Mouse (Mus musculus): ENCODE measurements around the gene Rab7b. TPM values are rescaled to one million over a fixed set of nuclear protein-coding genes. Genes with fewer than 3 reads are reported as not detected.

The Rab7b gene
- polyA plus RNA-seq, 1 experiment = 6.9 TPM

DNA sequence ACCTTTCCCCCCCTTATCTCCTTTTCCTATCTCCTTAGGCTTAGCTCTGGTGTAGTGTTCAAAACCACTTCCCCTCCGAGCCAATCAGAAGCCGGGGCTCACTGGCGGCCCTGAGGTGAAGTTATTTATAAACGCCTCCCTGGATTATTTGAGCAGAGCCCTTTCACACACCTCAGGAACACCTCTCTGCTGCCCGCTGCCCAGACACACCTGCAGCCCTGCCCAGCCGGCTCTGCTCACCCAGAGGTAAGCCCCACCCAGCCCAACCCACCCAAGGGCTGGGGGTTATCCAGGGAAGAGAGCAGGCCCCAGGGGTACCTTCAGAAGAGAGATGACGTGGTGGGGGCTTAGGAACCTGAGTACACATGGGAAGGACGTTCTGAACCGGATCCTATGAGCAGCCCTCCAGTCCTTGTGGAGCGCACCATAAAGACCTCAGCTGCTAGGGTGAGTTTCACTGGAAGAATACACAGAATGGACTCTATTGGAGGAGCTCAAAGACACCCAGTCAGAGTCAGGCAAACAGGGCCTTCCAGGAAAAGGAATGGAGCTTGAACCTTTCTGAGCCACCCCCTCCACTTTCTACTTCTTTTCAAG lies 55.5 kb downstream of the Rab7b start, which contains the start of gene Slc26a9:
Slc26a9 (plus strand) TSS at position 155 of the 597 bp plus-strand sequence.
- H3K4me1 ChIP-seq (ENCODE audit: control insufficient read depth, insufficient read depth, insufficient read length) = no peaks in the 10 kb centered on the region
- H3K27ac ChIP-seq (ENCODE audit: insufficient read depth, low read length) = no peak within 1 kb of the TSS
- WGBS = 43% methylated on average over 10 of the region's 10 CpGs
- no peak for DNase-seq (ENCODE audit: low read depth in 1 of 2, low spot score in 2 of 2)
- H3K27me3 ChIP-seq (ENCODE audit: control insufficient read depth, insufficient read depth, low read length) = no peaks in the 10 kb centered on the region
- TF ChIP-seq CTCF (IDR thresholded peaks at IDR 0.05; ENCODE audit: extremely low read depth, insufficient read depth, insufficient read length, insufficient replicate concordance) (no peak), POLR2A (IDR thresholded peaks at IDR 0.05; ENCODE audit: low read depth, low read length) (no peak)
- no peak within 1 kb of the TSS for H3K4me3 ChIP-seq (ENCODE audit: extremely low read depth, insufficient read depth, insufficient read length)
- no peaks in the 10 kb centered on the region for H3K36me3 ChIP-seq (ENCODE audit: control insufficient read depth, insufficient read depth, low read length)

DNA sequence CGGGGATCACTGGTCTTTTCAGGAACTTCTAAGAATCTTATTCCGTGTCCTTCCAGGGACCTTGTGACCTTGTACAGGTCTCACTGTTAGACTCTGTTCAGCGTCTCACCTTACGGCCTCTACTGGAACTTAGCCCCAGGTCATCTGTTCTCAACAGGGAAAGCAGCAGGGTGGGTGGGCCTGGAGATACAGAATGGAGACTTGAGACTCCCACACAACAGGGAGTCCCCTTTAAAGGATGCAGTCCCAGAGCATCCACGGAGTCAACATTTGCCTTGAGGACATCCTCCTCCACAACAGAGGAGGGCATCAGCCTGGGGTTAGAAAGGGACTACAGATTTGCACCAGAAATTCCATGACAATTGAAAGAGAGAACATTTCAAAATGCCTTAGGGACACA lies 56.9 kb downstream of the Rab7b start:
- no peak for DNase-seq (ENCODE audit: low read depth in 1 of 2, low spot score in 2 of 2)
- TF ChIP-seq CTCF (IDR thresholded peaks at IDR 0.05; ENCODE audit: extremely low read depth, insufficient read depth, insufficient read length, insufficient replicate concordance) (no peak), POLR2A (IDR thresholded peaks at IDR 0.05; ENCODE audit: low read depth, low read length) (no peak)
- Histone ChIP-seq H3K36me3 (ENCODE audit: control insufficient read depth, insufficient read depth, low read length) (no peaks in the 10 kb centered on the region), H3K27me3 (ENCODE audit: control insufficient read depth, insufficient read depth, low read length) (no peaks in the 10 kb centered on the region), H3K4me3 (ENCODE audit: extremely low read depth, insufficient read depth, insufficient read length) (no peak overlapping the region), H3K27ac (ENCODE audit: insufficient read depth, low read length) (no peak overlapping the region), H3K4me1 (ENCODE audit: control insufficient read depth, insufficient read depth, insufficient read length) (no peaks in the 10 kb centered on the region)
- WGBS = 85% methylated on average over 5 of the region's 5 CpGs

DNA sequence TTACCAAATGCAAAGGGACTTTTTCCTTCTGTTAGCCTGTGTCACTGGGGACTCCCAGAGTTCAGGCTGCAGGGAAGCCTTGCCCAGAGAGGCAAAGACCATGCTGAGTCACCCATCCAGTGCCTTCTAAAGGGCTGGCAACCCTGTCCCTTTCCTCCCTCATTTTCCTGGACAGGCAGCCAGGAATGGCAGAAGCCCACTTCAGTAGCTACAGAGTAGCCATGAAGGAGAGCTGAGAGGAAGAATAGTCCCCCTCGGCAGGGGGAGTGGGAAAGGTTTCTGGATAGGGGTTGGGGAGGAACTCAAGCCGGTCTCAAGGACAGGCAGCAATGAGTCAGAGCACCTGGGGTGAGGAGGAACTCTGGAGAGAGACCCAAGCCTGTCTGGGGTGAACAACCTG lies 59.3 kb downstream of the Rab7b start:
- Histone ChIP-seq H3K27ac (ENCODE audit: insufficient read depth, low read length) (no peak overlapping the region), H3K4me3 (ENCODE audit: extremely low read depth, insufficient read depth, insufficient read length) (no peak overlapping the region), H3K36me3 (ENCODE audit: control insufficient read depth, insufficient read depth, low read length) (no peaks in the 10 kb centered on the region), H3K27me3 (ENCODE audit: control insufficient read depth, insufficient read depth, low read length) (no peaks in the 10 kb centered on the region), H3K4me1 (ENCODE audit: control insufficient read depth, insufficient read depth, insufficient read length) (no peaks in the 10 kb centered on the region)
- no peak for DNase-seq (ENCODE audit: low read depth in 1 of 2, low spot score in 2 of 2)
- 78% methylated on average over 2 of the region's 2 CpGs for WGBS
- TF ChIP-seq POLR2A (IDR thresholded peaks at IDR 0.05; ENCODE audit: low read depth, low read length) (no peak), CTCF (IDR thresholded peaks at IDR 0.05; ENCODE audit: extremely low read depth, insufficient read depth, insufficient read length, insufficient replicate concordance) (no peak)

DNA sequence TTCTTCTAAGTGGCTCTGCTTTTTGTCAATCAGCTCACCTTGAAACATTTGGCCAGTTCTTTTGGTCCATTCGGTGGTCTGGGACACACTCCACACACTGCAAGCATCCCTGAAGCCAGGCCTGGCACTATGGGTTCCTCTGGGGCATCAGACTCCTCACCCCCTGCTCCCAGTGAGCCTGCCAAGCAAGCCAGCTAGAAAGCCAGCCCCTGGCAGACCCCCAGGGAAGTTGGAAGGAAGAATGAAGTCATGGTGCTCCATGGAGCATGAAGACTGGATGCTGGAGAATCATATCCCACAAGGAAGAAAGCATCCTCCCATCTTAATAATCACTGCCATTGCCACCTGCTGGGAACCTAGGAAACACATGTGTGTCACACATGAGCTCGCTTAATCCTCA lies 60.1 kb downstream of the Rab7b start:
- no peak for DNase-seq (ENCODE audit: low read depth in 1 of 2, low spot score in 2 of 2)
- no peak overlapping the region for H3K27ac ChIP-seq (ENCODE audit: insufficient read depth, low read length)
- WGBS = 93% methylated on average over 2 of the region's 2 CpGs
- no peaks in the 10 kb centered on the region for H3K27me3 ChIP-seq (ENCODE audit: control insufficient read depth, insufficient read depth, low read length)
- no peaks in the 10 kb centered on the region for H3K4me1 ChIP-seq (ENCODE audit: control insufficient read depth, insufficient read depth, insufficient read length)
- TF ChIP-seq POLR2A (IDR thresholded peaks at IDR 0.05; ENCODE audit: low read depth, low read length) (no peak), CTCF (IDR thresholded peaks at IDR 0.05; ENCODE audit: extremely low read depth, insufficient read depth, insufficient read length, insufficient replicate concordance) (no peak)
- H3K36me3 ChIP-seq (ENCODE audit: control insufficient read depth, insufficient read depth, low read length) = no peaks in the 10 kb centered on the region
- no peak overlapping the region for H3K4me3 ChIP-seq (ENCODE audit: extremely low read depth, insufficient read depth, insufficient read length)

DNA sequence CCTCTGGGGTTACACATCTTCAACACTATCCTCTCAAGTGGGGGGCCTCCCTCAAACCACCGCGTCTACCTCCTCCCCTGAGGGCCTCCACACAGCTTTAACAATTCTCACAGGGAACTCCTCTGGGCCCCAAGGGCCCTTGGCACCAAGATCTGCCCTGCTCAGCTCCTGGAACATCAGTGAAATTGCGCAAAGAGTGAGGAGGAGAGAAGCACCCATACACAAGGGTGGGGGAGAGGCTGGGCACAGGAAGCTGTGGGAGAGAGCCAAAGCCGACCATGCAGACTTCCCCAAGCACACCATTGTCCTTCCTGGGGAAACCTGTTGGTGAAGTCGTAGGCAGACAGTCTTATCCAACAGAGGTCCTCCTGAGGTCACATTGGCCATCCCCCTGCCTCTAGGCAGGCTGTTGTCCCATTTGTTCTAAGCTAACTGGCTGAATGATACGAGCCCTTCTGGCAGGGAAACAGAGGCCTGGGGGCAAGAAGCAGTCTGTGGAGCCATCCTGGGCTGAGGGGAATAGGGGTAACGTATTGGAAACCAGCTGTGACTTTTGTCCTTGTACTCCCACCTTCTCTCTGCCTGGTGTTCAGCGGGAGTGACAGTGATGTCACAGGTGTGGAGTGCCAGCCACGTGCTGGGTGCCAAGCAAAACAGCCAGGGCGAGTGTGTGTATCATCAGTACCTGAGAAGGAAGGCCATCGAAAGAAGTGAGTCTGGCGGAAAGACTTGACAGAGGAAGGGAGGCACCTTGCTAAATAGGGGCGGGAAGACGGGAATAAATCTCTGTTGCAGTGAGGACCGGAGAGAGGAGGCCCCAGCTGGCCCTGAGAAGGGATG lies 61.4 kb downstream of the Rab7b start:
- H3K36me3 ChIP-seq (ENCODE audit: control insufficient read depth, insufficient read depth, low read length) = no peaks in the 10 kb centered on the region
- no peak overlapping the region for H3K4me3 ChIP-seq (ENCODE audit: extremely low read depth, insufficient read depth, insufficient read length)
- 65% methylated on average over 15 of the region's 15 CpGs for WGBS
- H3K4me1 ChIP-seq (ENCODE audit: control insufficient read depth, insufficient read depth, insufficient read length) = no peaks in the 10 kb centered on the region; the same call in 1 of the 2 replicates
- DNase-seq (ENCODE audit: low read depth in 1 of 2, low spot score in 2 of 2) = no peak
- no peaks in the 10 kb centered on the region for H3K27me3 ChIP-seq (ENCODE audit: control insufficient read depth, insufficient read depth, low read length)
- H3K27ac ChIP-seq (ENCODE audit: insufficient read depth, low read length) = no peak overlapping the region
- TF ChIP-seq CTCF (IDR thresholded peaks at IDR 0.05; ENCODE audit: extremely low read depth, insufficient read depth, insufficient read length, insufficient replicate concordance) = no peak
- TF ChIP-seq POLR2A (IDR thresholded peaks at IDR 0.05; ENCODE audit: low read depth, low read length) = no peak

DNA sequence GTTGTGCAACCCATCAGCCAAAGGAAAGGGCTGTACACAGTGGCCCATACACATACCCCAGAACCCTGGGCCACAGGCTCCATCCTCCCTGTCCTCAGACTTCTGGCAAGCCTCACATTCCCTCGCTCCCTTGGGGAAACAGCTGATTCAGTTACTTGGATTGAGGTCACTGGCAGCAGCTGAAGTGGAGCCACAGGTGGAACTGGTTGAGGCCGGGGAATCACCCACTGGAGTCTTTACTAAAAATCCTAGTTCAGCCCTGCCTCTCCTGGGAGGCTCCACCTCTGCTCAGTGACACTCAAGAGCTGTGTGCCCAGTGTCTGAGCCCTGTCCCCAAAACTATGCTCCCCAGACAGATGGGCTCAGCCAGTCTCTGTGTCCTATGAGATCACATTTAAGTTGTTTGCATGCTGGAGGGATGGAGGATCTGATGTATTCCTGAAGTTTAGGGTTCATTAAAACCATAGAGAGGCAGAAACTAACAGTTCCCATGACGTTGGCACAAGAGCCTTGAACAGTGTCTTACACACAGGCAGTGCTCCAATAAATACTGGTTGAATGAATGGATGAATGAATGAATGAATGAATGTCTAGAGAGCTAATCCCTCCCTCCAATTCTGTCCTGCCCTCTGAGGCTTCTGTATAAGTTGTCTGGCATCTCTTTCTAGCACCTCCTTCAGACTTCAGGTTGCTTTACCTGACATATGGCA lies 62.8 kb downstream of the Rab7b start:
- H3K27me3 ChIP-seq (ENCODE audit: control insufficient read depth, insufficient read depth, low read length) = no peaks in the 10 kb centered on the region
- H3K36me3 ChIP-seq (ENCODE audit: control insufficient read depth, insufficient read depth, low read length) = no peaks in the 10 kb centered on the region
- no peak for DNase-seq (ENCODE audit: low read depth in 1 of 2, low spot score in 2 of 2)
- TF ChIP-seq CTCF (IDR thresholded peaks at IDR 0.05; ENCODE audit: extremely low read depth, insufficient read depth, insufficient read length, insufficient replicate concordance) = no peak
- TF ChIP-seq POLR2A (IDR thresholded peaks at IDR 0.05; ENCODE audit: low read depth, low read length) = no peak
- no peaks in the 10 kb centered on the region; the same call in 1 of the 2 replicates for H3K4me1 ChIP-seq (ENCODE audit: control insufficient read depth, insufficient read depth, insufficient read length)
- WGBS = 76% methylated on average over 3 of the region's 3 CpGs
- H3K4me3 ChIP-seq (ENCODE audit: extremely low read depth, insufficient read depth, insufficient read length) = no peak overlapping the region
- no peak overlapping the region for H3K27ac ChIP-seq (ENCODE audit: insufficient read depth, low read length)
